Mouse (Mus musculus): ENCODE data around the gene Olfr1166. TPM values are rescaled to one million over a fixed set of nuclear protein-coding genes. Genes with fewer than 3 reads are reported as not detected.
"Not testable (repeated sequence)": the region's sequence is repeated elsewhere in the genome, so short reads cannot be mapped to it uniquely, and the experiment has no call there.

The Olfr1166 gene
- not detected in 2 replicates for polyA plus RNA-seq (2015; fragmentation: Nextera tagmentation; extraction: Ambion mirVana)

DNA sequence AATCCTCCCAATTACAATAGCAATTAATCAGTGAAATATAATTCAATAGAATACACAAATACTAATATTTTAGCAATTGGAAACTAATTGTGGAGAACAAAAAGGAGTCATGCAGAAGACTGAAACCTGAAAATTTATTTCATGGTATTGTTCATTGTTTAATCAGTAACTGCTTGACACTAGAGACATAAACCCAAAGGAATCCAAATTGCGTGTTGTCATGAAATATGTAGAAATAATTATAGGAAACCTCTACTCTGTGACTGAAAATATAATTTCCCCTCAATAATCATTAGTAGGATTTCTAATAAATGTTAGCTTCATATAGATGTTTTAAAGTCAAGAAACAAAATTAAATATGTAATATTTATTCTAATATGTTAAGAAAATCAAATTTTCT is at the start of gene Olfr1166:
TSS of gene Olfr1166 (minus strand) at position 101 of the 400 bp plus-strand sequence.
- H3K4me3 ChIP-seq = no peak within 1 kb of the TSS
- H3K9ac ChIP-seq (replicated peaks) = no peak within 1 kb of the TSS
- WGBS = 93% methylated on average over 1 of the region's 1 CpGs
- no peaks in the 10 kb centered on the region for H3K27me3 ChIP-seq
- no peak within 1 kb of the TSS for H3K27ac ChIP-seq (replicated peaks)
- no peaks in the 10 kb centered on the region for H3K9me3 ChIP-seq
- ATAC-seq (replicated peaks) = no peak
- H3K4me2 ChIP-seq (replicated peaks) = no peak within 1 kb of the TSS
- no peaks in the 10 kb centered on the region for H3K4me1 ChIP-seq
- H3K36me3 ChIP-seq = no peaks in the 10 kb centered on the region

DNA sequence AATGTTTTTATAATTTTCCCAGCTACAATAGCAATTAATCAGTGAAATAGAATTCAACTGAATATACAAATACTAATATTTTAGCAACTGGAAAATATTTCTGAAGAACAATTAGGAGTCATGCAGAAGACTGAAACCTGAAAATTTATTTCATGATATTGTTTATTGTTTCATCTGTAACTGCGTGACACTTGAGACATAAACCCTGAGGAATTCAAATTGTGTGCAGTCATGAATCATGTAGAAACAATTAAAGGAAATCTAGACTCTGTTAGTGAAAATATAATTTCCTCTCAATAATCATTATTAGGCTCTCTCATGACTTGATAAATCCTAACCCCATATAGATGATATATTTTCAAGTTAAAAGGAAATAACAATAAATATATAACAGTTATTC is 27.0 kb upstream of the Olfr1166 start, which contains the start of gene Olfr1167:
TSS of gene Olfr1167 (minus strand) at position 101 of the 400 bp plus-strand sequence.
- ATAC-seq (replicated peaks); H3K4me2 ChIP-seq (replicated peaks); H3K9me3 ChIP-seq; H3K4me1 ChIP-seq; H3K27me3 ChIP-seq; H3K4me3 ChIP-seq; H3K27ac ChIP-seq (replicated peaks); H3K36me3 ChIP-seq; H3K9ac ChIP-seq (replicated peaks): not testable (repeated sequence)
- WGBS = 85% methylated on average over 1 of the region's 1 CpGs

DNA sequence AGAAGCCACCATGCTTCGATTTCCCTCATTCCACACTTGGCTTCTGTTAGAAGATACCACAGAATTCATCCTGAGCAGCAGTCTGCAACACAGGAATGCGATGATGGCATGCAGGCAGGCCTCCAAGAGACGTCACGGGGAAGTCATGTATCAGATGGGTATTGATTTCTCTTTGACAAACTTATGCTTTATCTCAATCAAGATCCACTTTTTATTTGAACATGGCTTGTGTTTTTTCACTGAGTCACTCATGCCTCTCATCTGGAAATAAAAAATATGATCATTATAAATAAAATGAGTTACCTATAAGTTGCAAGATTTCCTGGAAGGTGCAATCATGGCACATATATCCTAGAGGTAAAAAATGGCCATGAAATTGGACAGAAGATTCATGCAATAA is 34.2 kb downstream of the Olfr1166 start, which contains the start of gene Olfr1164:
TSS of gene Olfr1164 (minus strand) at position 101 of the 400 bp plus-strand sequence.
- Histone ChIP-seq H3K9me3 (no peaks in the 10 kb centered on the region), H3K9ac (replicated peaks) (no peak within 1 kb of the TSS), H3K36me3 (no peaks in the 10 kb centered on the region), H3K27ac (replicated peaks) (no peak within 1 kb of the TSS), H3K4me3 (no peak within 1 kb of the TSS), H3K4me2 (replicated peaks) (no peak within 1 kb of the TSS), H3K27me3 (no peaks in the 10 kb centered on the region), H3K4me1 (no peaks in the 10 kb centered on the region)
- 75% methylated on average over 4 of the region's 4 CpGs for WGBS
- no peak for ATAC-seq (replicated peaks)

Other genes with a start within 250 kb of the Olfr1166 start
- gene Olfr1153, start 233.3 kb downstream of the Olfr1166 start, polyA plus RNA-seq (2015; fragmentation: Nextera tagmentation; extraction: Ambion mirVana) = not detected in 2 replicates
- gene Olfr1154, start 223.1 kb downstream of the Olfr1166 start, polyA plus RNA-seq (2015; fragmentation: Nextera tagmentation; extraction: Ambion mirVana) = not detected in 2 replicates
- not detected in 2 replicates for gene Olfr1155, start 183.1 kb downstream of the Olfr1166 start, polyA plus RNA-seq (2015; fragmentation: Nextera tagmentation; extraction: Ambion mirVana)
- not detected in 2 replicates for gene Olfr1156, start 175.2 kb downstream of the Olfr1166 start, polyA plus RNA-seq (2015; fragmentation: Nextera tagmentation; extraction: Ambion mirVana)
- not detected in 2 replicates for gene Olfr1157, start 160.0 kb downstream of the Olfr1166 start, polyA plus RNA-seq (2015; fragmentation: Nextera tagmentation; extraction: Ambion mirVana)
- not detected in 2 replicates for gene Olfr74, start 153.6 kb downstream of the Olfr1166 start, polyA plus RNA-seq (2015; fragmentation: Nextera tagmentation; extraction: Ambion mirVana)
- not detected in 2 replicates for gene Olfr1158, start 138.2 kb downstream of the Olfr1166 start, polyA plus RNA-seq (2015; fragmentation: Nextera tagmentation; extraction: Ambion mirVana)
- not detected in 2 replicates for gene Olfr1160, start 120.0 kb downstream of the Olfr1166 start, polyA plus RNA-seq (2015; fragmentation: Nextera tagmentation; extraction: Ambion mirVana)
- not detected in 2 replicates for gene Olfr1161, start 105.5 kb downstream of the Olfr1166 start, polyA plus RNA-seq (2015; fragmentation: Nextera tagmentation; extraction: Ambion mirVana)
- gene Olfr73, start 90.6 kb downstream of the Olfr1166 start, polyA plus RNA-seq (2015; fragmentation: Nextera tagmentation; extraction: Ambion mirVana) = not detected in 2 replicates
- not detected in 2 replicates for gene Olfr1162, start 77.1 kb downstream of the Olfr1166 start, polyA plus RNA-seq (2015; fragmentation: Nextera tagmentation; extraction: Ambion mirVana)
- not detected in 2 replicates for gene Olfr1163, start 56.4 kb downstream of the Olfr1166 start, polyA plus RNA-seq (2015; fragmentation: Nextera tagmentation; extraction: Ambion mirVana)
- not detected in 2 replicates for gene Olfr1164, start 34.3 kb downstream of the Olfr1166 start, polyA plus RNA-seq (2015; fragmentation: Nextera tagmentation; extraction: Ambion mirVana)
- gene Olfr1167, start 26.9 kb upstream of the Olfr1166 start, polyA plus RNA-seq (2015; fragmentation: Nextera tagmentation; extraction: Ambion mirVana) = not detected in 2 replicates
- gene Olfr1168, start 53.6 kb upstream of the Olfr1166 start, polyA plus RNA-seq (2015; fragmentation: Nextera tagmentation; extraction: Ambion mirVana) = not detected in 2 replicates
- not detected in 2 replicates for gene Olfr1170, start 100.1 kb upstream of the Olfr1166 start, polyA plus RNA-seq (2015; fragmentation: Nextera tagmentation; extraction: Ambion mirVana)
- gene Olfr1173, start 151.6 kb upstream of the Olfr1166 start, polyA plus RNA-seq (2015; fragmentation: Nextera tagmentation; extraction: Ambion mirVana) = not detected in 2 replicates
- not detected in 2 replicates for gene Olfr1174-ps, start 186.9 kb upstream of the Olfr1166 start, polyA plus RNA-seq (2015; fragmentation: Nextera tagmentation; extraction: Ambion mirVana)
- gene Olfr1175-ps, start 198.9 kb upstream of the Olfr1166 start, polyA plus RNA-seq (2015; fragmentation: Nextera tagmentation; extraction: Ambion mirVana) = not detected in 2 replicates
- gene Olfr1176, start 208.4 kb upstream of the Olfr1166 start, polyA plus RNA-seq (2015; fragmentation: Nextera tagmentation; extraction: Ambion mirVana) = not detected in 2 replicates
- not detected in 2 replicates for gene Olfr1177-ps, start 218.2 kb upstream of the Olfr1166 start, polyA plus RNA-seq (2015; fragmentation: Nextera tagmentation; extraction: Ambion mirVana)

All from forebrain, embryonic 15.5 days (tissue).